7 mouse cellular contexts compared by ENCODE assay signal in the genomic region with DNA sequence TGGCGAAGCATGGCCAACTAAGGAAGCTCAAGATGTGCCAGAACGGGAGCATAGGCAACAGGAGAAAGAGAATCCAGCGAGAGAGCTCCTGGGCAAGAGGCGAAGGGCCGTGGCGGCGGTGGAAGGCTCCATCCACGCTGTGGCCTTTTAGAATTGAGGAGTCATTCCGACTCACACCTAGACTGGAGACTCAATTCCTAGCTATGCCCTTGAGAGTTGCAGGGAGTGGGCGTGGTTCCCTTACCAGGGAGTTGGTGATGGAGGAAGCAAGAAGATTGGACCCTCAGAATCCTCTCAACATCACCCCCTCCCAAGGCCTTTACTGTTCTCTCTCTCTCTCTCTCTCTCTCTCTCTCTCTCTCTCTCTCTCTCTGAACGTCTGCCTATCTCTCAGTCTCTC. TPM values are rescaled to one million over a fixed set of nuclear protein-coding genes. Genes with fewer than 3 reads are reported as not detected.
DNase-seq lines count a peak whose midpoint lies in the region; ATAC-seq and TF ChIP-seq lines count a peak whose summit lies in the region.

No protein-coding gene starts in this region.

- H3K4me2 ChIP-seq in lung, postnatal 0 days (replicated peaks; ENCODE audit: low read depth, low read length): peak overlapping the region; percentile 84
- peak overlapping the region; percentile 73 for H3K4me2 ChIP-seq in forebrain, embryonic 16.5 days (ENCODE audit: low read length)

- peak overlapping the region; percentile 52 for H3K9ac ChIP-seq in lung, postnatal 0 days (replicated peaks; ENCODE audit: low read depth)
- peak overlapping the region; percentile 78 for H3K9ac ChIP-seq in forebrain, embryonic 16.5 days (replicated peaks; ENCODE audit: low read depth, low read length)

- H3K4me1 ChIP-seq in lung, postnatal 0 days (ENCODE audit: insufficient read depth, low read depth, low read length): no peaks in the 10 kb centered on the region; the same call in 1 of the 2 replicates
- H3K4me1 ChIP-seq in forebrain, embryonic 16.5 days (replicated peaks; ENCODE audit: control insufficient read depth, insufficient read depth, low read length): peaks cover 13% of the 10 kb centered on the region

- no peaks in the 10 kb centered on the region for H3K9me3 ChIP-seq in lung, postnatal 0 days (ENCODE audit: low read length)
- no peaks in the 10 kb centered on the region for H3K9me3 ChIP-seq in forebrain, embryonic 16.5 days (ENCODE audit: control insufficient read depth, low read length)

- DNase-seq in lung, postnatal 0 days (ENCODE audit: low spot score): peak; percentile 13
- no peak for DNase-seq in lung, adult 18-20 months
- peak; percentile 21 for DNase-seq in c-Kit-positive CD71-positive TER-119-negative erythroid progenitor cells, embryonic 14.5 days (ENCODE audit: low read depth)
- peak; percentile 12 for DNase-seq in mesoderm, embryonic 11.5 days (ENCODE audit: low read depth, low spot score)
- DNase-seq in left cerebral cortex, postnatal 4 days: no peak

- no peak for TF ChIP-seq CTCF in lung, postnatal 0 days (IDR thresholded peaks at IDR 0.05)

- no peaks in the 10 kb centered on the region for H3K27me3 ChIP-seq in lung, postnatal 0 days (replicated peaks; ENCODE audit: insufficient read depth, low read length)
- 0 out of 2 replicates have a peak, but pooled peaks cover 3% of the 10 kb centered on the region for H3K27me3 ChIP-seq in forebrain, embryonic 16.5 days (replicated peaks; ENCODE audit: control insufficient read depth, insufficient read depth, low read length)

- peak overlapping the region; percentile 71 for H3K4me3 ChIP-seq in lung, postnatal 0 days (ENCODE audit: low read depth, low read length)
- peak overlapping the region; percentile 88 for H3K4me3 ChIP-seq in forebrain, embryonic 16.5 days (replicated peaks; ENCODE audit: low read length)

- no peak for ATAC-seq in lung, postnatal 0 days
- ATAC-seq in forebrain, embryonic 16.5 days: no peak
- no peak for ATAC-seq in activated CD4-positive, CD25-positive, alpha-beta regulatory T cell, adult 4 months

- no peak for TF ChIP-seq EP300 in lung, postnatal 0 days (IDR thresholded peaks at IDR 0.05)

- no peak overlapping the region for H3K27ac ChIP-seq in lung, postnatal 0 days (ENCODE audit: low read length)
- H3K27ac ChIP-seq in forebrain, embryonic 16.5 days (ENCODE audit: low read length): peak overlapping the region; percentile 61

- intact Hi-C loops in left cerebral cortex, postnatal 4 days (cut with DNase I): no loop called here

- no peaks in the 10 kb centered on the region for H3K36me3 ChIP-seq in lung, postnatal 0 days (ENCODE audit: insufficient read depth, low read length)
- H3K36me3 ChIP-seq in forebrain, embryonic 16.5 days (ENCODE audit: control insufficient read depth, insufficient read depth): no peaks in the 10 kb centered on the region

- WGBS in lung, postnatal 0 days: 8% methylated on average over 11 of the region's 11 CpGs
- 7% methylated on average over 11 of the region's 11 CpGs for WGBS in forebrain, embryonic 16.5 days

RNA-seq across cellular contexts. Expression of a gene that starts 0.7 kb away (rescaled TPM):
- polyA plus RNA-seq in lung, postnatal 0 days (2015; fragmentation: Nextera tagmentation; extraction: Ambion mirVana): 10.4 and 10.8 TPM in 2 replicates
- polyA plus RNA-seq in forebrain, embryonic 16.5 days (2015; fragmentation: Nextera tagmentation; extraction: Ambion mirVana): 47.3 and 49.9 TPM in 2 replicates
- total RNA-seq in left cerebral cortex, postnatal 4 days (2021): 10 to 100 TPM; 49.9 to 52.4 TPM
- polyA plus RNA-seq in activated CD4-positive, CD25-positive, alpha-beta regulatory T cell, adult 4 months (2017; shearing (Covaris generic)): 10 to 100 TPM; 10.8 to 14.4 TPM

RNA-seq across cellular contexts. Expression of a gene that starts 26.7 kb away (rescaled TPM):
- 3.1 and 3.9 TPM in 2 replicates for polyA plus RNA-seq in lung, postnatal 0 days (2015; fragmentation: Nextera tagmentation; extraction: Ambion mirVana)
- 1.1 and 1.3 TPM in 2 replicates for polyA plus RNA-seq in forebrain, embryonic 16.5 days (2015; fragmentation: Nextera tagmentation; extraction: Ambion mirVana)
- total RNA-seq in left cerebral cortex, postnatal 4 days (2021): 1 to 10 TPM; 2.7 to 3.0 TPM
- not detected for polyA plus RNA-seq in activated CD4-positive, CD25-positive, alpha-beta regulatory T cell, adult 4 months (2017; shearing (Covaris generic))

Comparison
In these comparisons a context has a peak if more than half of its experiments do, and no peak if none do; other contexts are left out.
1. DNase-seq: peak in lung, postnatal 0 days (single experiment), c-Kit-positive CD71-positive TER-119-negative erythroid progenitor cells, embryonic 14.5 days (single experiment) and mesoderm, embryonic 11.5 days (single experiment); none in lung, adult 18-20 months (0 of 2) and left cerebral cortex, postnatal 4 days (single experiment).